Mouse (Mus musculus): ENCODE measurements around the gene Tmem200a.
"Not testable (repeated sequence)": the region's sequence is repeated elsewhere in the genome, so short reads cannot be mapped to it uniquely, and the experiment has no call there.

The Tmem200a gene

GRCm38 (mm10) chr10:25962863-25963262 is 116.0 kb downstream of the Tmem200a start:
- no peak for DNase-seq

DNA sequence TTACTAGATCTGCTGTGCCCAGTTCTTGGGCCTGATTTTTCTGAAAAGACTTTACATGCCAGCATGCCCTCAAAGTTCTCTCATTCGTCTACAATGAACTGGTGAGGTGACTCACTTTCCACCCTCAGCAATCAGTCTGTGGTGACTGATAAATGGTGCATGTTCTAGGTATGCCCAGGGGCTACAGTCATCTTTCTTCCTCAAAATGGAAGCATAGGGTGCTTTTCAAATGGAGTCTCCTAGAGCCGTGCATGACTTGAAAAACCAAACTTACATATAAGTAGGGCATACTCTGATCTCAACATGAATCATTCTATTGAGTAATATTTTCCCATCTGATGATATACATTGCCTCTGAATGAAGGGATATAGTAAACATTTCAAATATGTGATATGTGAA is 117.8 kb downstream of the Tmem200a start:
- DNase-seq: no peak

GRCm38 (mm10) chr10:25958762-25959753 is 119.8 kb downstream of the Tmem200a start:
- no peak for DNase-seq

GRCm38 (mm10) chr10:25954641-25955228 is 124.1 kb downstream of the Tmem200a start:
- DNase-seq: no peak

GRCm38 (mm10) chr10:25952838-25953237 is 126.0 kb downstream of the Tmem200a start:
- DNase-seq: no peak

DNA sequence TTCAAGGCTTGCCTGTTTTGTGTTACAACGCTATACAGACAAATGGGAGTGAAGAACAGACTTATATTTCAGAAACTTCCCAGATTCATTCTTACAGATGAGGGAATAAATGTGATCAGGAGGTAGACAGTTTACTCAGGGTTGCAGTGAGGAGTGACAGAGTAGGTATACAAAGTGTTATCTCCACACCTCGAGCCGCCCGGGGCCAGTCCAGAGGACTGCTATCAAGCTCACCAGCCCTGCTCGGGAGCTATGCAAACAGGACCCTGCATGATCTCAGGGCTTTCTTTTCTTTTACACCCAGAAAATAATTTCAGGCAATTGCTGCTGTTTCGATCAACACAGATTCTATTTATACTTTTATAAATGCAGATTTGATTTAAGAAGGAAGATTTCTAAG is 126.7 kb downstream of the Tmem200a start:
- no peak for DNase-seq

DNA sequence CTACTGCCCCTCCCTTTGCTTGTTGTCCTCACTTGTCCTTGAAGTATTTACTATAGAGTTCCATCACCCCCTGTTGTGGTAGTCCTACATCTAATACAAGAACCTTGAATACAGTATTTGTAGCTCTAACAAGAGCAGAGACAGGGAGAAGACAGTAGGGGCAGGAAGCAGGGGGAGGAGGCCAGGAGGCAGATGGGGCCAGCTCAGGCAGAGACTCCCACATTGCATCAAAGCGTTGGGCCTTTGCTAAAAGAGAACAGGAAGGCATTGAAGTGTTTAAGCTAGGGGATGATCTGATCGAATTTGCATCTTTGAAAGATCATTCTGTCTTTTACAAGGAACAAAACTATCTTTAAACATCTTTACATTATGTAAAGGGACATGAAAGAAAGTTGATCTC is 133.0 kb downstream of the Tmem200a start:
- DNase-seq: no peak

DNA sequence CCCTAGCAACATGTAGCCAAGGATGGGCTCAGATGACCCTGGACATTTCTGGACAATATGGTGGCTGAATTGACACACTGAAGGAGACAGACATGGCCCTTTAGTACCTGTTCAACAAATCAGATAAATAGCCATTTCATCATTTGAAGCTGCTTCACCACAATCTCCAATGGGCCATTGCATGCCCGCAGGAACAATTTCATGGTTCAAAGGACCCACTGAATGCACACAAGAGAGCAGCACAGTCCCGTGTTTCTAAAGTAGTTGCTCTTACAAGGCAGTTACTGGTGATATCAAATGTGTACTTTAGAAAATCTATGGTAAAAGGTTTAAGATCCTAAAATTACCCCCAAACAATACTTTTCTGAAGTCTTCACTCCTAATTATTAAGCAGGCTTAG is 134.2 kb downstream of the Tmem200a start:
- DNase-seq: no peak

DNA sequence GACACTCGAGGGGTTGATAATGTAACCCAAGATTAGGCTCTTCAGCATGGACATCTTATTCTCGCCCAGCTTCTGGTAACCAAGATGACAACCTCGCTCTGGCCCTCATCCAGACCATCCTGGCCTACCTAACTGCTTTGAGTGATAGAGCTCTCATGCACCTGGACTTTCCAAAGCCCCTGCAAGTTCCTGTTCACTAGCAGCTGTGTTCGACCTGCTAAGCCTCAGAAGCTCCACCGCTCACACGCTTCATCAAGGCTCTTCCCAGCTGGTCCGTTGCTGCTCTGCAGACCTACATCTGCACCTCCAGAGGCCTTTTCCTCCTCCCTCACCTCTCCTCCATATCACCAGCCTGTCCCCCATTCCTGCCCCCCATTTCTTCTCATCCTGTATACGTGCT is 147.1 kb downstream of the Tmem200a start:
- DNase-seq: no peak

DNA sequence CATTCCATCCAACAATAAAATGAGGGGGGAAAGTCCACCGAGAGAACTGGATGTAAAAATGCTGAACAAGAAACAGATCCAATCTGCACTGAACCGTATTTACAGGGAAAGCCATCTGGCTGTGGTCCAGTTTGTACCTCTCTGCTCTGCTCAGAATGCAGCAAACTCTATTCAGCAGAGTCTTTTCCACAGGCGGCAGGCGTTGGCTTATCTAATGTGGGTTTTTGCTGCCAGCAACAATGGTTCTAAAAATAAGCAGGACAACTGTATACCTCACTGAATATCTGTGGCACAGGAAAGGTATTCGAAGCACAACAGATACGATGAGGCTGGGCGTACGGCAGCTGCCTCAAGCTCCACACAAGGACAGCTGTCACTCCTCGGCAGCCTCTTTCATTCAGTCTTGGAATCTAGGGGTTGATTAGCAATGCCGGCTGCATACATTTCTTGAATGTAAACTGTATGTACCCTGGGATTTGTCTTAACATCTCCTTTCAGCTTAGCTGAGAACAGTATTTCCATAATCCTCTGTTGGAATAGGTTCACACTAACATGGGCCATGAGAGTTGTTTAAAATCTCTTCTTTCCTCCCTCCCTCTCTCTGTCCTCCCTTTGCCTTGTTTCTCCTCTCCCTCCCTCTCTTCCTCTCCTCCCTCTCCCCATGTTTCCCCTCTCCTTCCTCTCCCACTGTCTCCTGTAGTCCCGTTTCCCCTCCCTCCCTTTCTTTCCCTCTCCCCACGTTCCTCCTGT is 149.3 kb downstream of the Tmem200a start:
- DNase-seq: no peak

DNA sequence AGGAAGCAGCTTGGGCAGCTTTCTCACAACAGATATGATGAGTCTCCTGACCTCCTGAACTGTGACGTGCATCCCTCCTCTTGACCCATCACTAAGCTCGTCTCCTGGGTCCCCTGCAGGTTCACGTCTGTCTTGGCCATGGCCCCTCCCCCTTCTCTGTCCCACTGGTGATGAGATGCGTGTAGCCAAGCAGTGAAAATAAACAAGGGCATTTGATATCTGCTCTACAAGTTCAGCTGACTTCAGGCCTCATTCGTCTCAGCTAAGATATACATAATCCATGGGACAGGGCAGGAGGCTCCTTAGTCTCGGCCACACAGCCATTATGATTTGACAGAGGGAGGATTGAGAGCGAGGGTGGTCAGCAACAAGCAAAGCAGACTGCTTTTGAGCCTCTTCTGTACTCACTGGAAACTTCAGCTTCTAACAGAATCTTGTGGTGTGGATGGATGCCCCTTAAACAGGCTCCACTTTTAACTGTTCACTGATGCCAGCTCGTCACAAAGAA is 149.9 kb downstream of the Tmem200a start:
- no peak for DNase-seq

DNA sequence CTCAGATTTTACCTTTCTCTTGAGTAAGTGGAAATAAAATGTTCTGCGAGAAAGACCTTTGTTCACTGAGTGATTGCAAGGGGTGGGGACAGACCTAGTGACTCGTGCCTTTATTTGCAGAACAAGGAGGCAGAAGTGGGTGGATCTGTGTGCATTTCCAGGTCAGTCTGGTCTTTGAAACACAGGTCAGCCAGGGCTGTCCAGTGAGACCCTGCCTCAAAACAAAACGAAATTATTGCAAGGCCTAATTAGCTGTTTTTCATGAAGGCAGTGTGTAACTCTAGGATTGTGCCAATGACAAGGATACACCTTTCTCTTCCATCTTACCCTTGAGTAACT is 150.4 kb downstream of the Tmem200a start:
- DNase-seq: no peak

GRCm38 (mm10) chr10:25927553-25928447 is 151.1 kb downstream of the Tmem200a start:
- DNase-seq: no peak

- no peak for DNase-seq
Measured at GRCm38 (mm10) chr10:25920640-25921278, 158.1 kb downstream of the Tmem200a start.

- no peak for DNase-seq
Measured at GRCm38 (mm10) chr10:25918103-25918502, 160.7 kb downstream of the Tmem200a start.

- DNase-seq: no peak
Measured at GRCm38 (mm10) chr10:25910270-25910669, 168.6 kb downstream of the Tmem200a start.

- no peak for DNase-seq
Measured at GRCm38 (mm10) chr10:25908027-25909012, 170.5 kb downstream of the Tmem200a start.

DNA sequence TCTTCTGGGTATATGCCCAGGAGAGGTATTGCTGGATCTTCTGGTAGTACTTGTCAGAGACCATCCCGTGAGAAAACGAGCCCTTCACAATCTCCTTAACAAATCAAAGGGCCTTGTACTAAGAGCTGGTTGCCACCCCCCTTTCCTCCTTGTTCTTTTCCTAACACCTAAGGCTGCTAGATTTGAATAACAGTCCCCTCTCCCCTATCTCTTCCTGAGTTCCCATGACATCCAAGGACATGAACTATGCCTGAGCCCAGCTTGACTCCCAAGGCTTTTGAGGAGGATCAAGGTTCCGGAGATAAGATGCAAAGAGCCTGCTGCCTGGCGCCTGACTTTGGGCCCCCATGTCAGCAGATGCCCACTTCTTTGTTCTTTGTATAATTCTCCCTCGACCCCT is 184.7 kb downstream of the Tmem200a start:
- DNase-seq: not testable (repeated sequence)

GRCm38 (mm10) chr10:25887225-25887624 is 191.6 kb downstream of the Tmem200a start:
- DNase-seq: no peak

- DNase-seq: no peak
Measured at GRCm38 (mm10) chr10:25884512-25884911, 194.3 kb downstream of the Tmem200a start.

DNA sequence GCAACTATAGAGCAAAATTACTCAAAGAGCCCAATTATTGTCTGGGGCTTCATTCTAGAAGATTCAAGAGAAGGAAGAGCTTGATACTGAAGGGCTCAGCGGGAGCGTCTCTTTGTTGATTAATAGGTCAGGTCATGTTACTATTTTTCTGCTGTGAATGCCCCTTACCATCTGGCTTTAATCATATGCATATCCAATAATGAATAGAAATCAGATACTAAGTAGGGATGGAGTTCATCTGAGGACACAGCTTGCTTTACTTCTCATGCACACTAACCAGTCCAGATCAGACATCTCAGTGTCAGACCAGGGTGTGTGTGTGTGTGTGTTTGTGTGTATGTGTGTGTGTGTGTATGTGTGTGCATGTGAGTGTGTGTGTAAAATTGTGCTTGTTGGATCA is 201.1 kb downstream of the Tmem200a start:
- DNase-seq: no peak

Measured in cerebellum, adult 8-10 months (tissue).